Mouse (Mus musculus): ENCODE data around the gene Met. TPM values are rescaled to one million over a fixed set of nuclear protein-coding genes. Genes with fewer than 3 reads are reported as not detected.

The Met gene
- total RNA-seq, 2 experiments from 2014 or later, result 15.4 to 16.8 TPM

DNA sequence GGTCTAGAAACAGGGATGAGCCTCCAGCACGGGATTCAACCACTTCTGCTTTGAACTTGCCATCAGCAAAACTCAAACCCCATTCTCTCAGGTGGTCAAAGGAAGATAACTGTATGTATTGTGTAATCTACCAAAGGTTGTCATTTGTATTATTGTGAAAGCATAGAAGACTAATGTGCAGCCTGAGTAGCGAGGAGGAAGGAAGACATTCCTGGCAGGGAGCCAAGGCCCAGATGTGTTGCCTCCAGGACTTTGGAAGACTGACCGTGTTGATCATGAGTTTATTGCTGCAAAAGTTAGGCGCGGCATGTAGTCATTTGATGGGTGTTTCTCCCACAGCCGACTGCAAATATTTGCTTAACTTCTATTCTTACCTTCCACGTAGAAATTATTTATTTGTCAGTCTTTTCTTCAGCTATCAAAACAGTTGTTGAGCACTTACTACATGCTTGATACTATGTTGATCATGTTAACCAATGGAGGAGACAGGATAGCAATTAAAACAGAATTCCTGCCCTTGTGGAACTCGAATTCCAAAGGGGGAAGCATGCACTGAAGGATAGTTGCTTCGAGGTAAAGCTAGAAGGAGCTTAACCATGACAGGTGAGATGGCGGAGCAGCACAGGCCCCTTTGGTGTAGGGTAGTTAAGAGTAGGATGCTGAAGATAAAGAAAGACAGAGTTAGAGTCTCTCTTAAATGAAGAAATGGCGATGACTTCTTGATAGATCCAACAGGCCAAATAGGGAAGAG, 132.3 kb downstream of the Met start:
- DNase-seq (ENCODE audit: low spot score in 2 of 2), result no peak

DNA sequence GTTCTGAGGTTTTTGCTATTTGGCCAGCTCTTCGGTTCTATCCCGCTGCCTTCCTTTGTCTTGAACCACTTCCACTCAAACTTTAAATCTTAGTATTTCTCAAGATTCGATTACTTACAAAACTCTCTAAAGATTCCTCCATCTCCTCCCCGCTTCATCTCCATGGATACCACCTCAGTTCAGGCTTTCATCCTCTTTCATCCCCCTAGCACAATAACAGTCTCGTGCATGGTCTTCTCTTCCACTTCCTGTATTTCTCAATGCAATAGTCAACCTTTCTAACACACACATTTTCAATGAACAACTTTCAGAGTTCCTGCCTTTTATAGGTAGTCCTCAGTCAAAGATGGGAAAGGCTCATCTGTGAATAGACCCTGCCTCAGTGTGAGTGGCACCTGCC, 135.8 kb downstream of the Met start:
- no peak for DNase-seq (ENCODE audit: low spot score in 2 of 2)

DNA sequence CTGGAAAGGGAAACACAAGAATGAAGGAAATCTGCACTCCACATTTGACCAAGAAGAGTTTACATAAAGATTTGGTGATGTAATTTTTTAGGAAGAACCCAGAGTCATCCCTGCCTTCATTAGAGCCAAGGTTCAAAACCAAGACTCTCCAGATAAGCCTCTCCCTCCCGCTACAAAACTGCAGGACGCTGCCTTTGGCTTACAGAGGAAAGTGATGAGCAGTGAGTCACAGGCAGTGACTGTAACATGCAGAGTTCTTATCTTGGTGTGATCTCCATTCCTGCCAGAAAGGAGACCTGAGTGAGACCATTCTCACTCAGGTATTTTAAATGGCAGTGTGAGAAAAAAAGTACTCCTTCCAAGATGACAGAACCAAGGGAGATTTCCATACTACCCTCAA, 137.9 kb downstream of the Met start:
- DNase-seq (ENCODE audit: low spot score in 2 of 2), result no peak

- DNase-seq (ENCODE audit: low spot score in 2 of 2), result no peak
Observed at GRCm38 (mm10) chr6:17606915-17607314, 143.3 kb downstream of the Met start.

- DNase-seq (ENCODE audit: low spot score in 2 of 2), result no peak
Observed at GRCm38 (mm10) chr6:17611352-17612010, 147.9 kb downstream of the Met start.

DNA sequence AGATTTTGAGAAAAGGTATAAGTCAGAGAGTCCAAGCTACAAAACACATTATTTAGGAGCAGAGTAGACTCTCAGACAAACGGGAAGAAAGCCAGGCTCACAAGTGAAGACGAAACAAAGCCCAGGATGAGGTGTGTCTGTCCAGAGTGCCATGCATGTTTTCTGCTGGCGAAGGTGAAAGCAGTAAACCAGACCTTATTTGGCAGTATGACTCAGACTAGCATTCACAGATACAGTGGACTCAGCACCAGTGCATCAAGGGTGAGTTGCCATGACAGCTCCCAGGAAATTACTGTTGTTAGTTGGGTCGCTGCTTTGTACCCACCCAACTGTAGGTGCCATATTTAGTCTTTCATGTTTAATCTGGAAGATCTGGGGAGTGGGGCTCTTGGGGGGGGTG, 149.1 kb downstream of the Met start:
- no peak for DNase-seq (ENCODE audit: low spot score in 2 of 2)

DNA sequence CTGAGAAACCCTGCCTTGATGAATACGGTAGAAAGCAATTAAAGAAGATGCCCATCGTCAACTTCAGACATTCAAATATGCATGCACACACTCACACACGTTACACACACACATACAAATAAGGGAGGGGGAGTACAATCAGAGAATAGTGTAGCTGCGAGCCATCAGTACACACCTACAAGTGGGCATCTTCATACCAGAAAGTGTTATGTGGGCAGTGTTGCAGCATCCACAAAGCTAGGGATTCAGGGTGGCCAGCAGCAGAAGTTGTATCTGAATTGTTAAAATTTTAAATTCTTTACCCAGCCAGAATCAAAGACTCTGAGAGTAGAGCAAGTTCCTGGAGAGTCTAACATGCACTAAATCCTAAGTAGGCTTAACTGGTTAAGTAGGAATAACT, 157.2 kb downstream of the Met start:
- DNase-seq (ENCODE audit: low spot score in 2 of 2), result no peak

- DNase-seq (ENCODE audit: low spot score in 2 of 2), result no peak
Observed at GRCm38 (mm10) chr6:17621436-17621835, 157.8 kb downstream of the Met start.

Other genes starting within 250 kb of the Met start
- gene Cav2, start 182.6 kb upstream of the Met start, total RNA-seq (2021), result 10 to 100 TPM; 28.3 to 31.8 TPM
- 10 to 100 TPM; 40.8 to 40.9 TPM for gene Cav1, start 157.5 kb upstream of the Met start, total RNA-seq (2021)
- gene Capza2, start 172.4 kb downstream of the Met start, total RNA-seq (2021), result 100 to 1,000 TPM; 255 to 273 TPM
- gene St7, start 229.1 kb downstream of the Met start, total RNA-seq (2021), result 10 to 100 TPM; 42.6 to 44.5 TPM